Mouse (Mus musculus) megakaryocyte, adult 5-6 weeks (primary cell): ENCODE results near the gene Igfbp2. TPM values are rescaled to one million over a fixed set of nuclear protein-coding genes. Genes with fewer than 3 reads are reported as not detected.

Experiments used
- ATAC-seq: 2 replicates; pipeline ENCODE4 v1.8.0; 2016; ENCODE audit warnings: mild to moderate bottlenecking, inconsistent platforms; ENCODE audit not compliant: poor library complexity, severe bottlenecking
- total RNA-seq, 2 experiments: library from RNA; stranded (forward) in 1 of 2; stranded (reverse) in 1 of 2; fragments of 153-499, 151-499 nt in 1 of 2; fragments of 221-1000, 200-1000 nt in 1 of 2; gene quantifications; 2 replicates each; pipeline versions ENCODE4 v1.2.3 to v1.2.4; 2015 to 2017

Gene Igfbp2
- total RNA-seq, 2 experiments from 2014 or later = not detected

DNA sequence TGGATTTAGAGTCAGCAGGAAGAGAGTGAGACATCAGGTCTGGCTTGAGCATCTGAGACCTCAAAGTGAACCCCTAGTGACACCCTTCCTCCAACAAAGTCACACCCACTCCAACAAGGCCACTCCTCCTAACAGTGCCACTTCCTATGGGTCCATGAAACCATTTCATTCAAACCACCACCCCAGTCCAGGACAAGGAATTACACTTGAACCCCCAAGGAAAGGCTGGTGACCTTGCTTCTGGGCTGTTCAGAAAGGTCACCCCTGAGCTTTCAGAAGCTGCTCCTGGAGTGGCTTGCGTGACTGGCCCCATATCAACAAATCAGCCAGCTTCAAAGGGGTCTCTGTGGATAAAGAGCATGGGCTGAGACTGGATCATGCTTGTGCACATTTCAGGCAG is 29.5 kb downstream of the Igfbp2 start:
- ATAC-seq = no peak

- peak; percentile 38; the same call in 1 of the 2 replicates for ATAC-seq
Measured at GRCm38 (mm10) chr1:72854337-72855237, 30.3 kb downstream of the Igfbp2 start.

DNA sequence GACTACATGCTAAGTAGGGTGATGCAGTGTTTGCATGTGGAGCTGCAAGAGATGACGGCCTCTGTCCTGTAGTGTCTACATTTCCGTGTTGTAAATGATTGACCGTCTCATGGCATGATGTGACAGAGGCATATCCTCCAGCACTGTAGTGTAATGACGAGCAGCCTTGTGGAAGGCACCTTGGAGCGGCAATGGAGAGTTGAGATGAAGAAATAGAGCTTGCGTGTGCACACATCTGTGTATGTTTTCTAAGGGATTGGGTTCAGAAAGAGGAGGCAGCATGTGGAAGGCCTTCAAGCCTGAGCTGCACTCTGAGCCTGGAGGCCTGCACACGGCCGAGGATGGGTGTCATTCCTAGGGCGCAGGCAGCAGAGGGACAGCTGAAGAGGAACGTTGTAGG is 31.4 kb downstream of the Igfbp2 start:
- ATAC-seq = no peak

GRCm38 (mm10) chr1:72856209-72856909 is 32.1 kb downstream of the Igfbp2 start:
- no peak for ATAC-seq

DNA sequence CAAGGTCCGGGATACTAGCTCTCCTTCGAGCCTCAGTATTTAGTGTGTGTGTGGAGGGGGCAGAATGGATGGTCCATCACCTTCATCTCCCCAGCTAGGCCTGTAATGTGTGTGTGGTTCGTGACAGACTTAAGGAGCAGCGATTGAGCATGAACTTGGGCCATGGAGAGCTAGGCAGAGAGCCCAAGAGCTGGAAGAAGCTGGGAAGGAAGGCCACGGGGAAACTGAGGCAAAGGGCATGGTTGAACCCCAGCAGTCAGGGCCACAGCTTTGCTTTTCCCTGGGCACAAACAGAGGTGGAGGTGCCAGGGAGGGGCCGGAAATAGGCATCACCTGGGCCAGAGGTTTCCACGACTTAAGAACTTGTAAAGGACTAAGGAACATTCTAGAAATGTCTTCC is 32.8 kb downstream of the Igfbp2 start:
- no peak for ATAC-seq

- ATAC-seq = no peak
Measured at GRCm38 (mm10) chr1:72857631-72858030, 33.3 kb downstream of the Igfbp2 start.

- ATAC-seq = no peak
Measured at GRCm38 (mm10) chr1:72858286-72858685, 34.0 kb downstream of the Igfbp2 start.

DNA sequence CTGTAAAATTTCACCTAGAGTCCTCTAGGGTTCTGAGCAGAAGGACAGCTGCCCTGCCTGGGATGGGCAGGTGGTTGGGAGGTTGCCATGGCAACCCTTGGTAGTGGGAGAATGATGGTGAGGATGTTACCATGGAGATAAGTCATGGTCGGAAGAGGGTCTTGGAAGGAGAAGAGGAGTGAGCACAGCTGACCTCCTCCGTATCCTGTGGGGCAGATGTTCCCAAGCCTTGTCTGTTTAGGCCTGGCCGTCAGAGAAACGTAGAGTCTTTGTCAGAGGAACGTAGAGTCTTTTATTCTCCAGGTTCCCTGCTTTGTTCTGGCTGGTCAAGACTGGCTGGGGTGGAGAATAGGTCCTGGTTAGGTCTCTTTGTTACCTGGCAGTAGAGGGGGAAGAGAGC is 34.6 kb downstream of the Igfbp2 start:
- no peak for ATAC-seq

DNA sequence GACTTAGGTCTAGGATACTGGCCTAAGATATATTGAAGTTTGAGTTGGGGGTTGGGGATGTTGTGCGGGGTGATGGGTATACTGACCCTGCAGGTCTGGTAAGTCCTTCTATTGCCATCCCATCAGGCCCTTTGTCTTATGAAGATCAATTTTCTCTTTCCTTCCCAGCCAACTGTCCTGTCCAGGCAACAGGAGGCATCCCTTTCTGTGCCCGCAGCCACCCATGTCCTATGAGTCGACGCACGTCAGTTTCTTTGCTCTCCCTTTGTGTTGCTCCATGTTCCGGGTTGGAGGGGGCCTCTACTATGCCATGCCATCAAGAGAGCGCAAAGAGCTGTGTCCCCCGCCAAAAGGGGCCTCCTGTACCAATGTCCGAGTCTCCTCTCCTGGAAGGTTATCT is 35.7 kb downstream of the Igfbp2 start:
- no peak for ATAC-seq

DNA sequence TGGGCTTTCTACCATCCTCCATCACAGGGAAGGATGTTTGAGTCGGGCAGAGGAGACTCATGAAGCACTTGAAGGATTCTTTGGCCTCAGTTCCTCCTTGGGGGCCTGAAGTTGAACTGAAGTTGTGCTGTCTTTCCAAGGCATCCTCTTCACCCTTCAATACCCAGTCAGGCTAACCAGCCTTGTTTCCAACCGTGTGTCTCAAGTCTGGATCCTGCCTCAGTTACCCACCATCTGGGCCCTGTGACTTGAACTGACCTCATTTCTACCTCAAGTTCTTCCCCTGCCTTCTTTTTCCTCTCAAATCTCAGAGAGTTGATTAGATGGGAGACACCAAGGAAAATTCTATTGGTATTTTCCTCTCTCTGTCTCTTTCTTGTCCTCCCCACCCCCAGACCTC is 36.2 kb downstream of the Igfbp2 start:
- no peak for ATAC-seq

DNA sequence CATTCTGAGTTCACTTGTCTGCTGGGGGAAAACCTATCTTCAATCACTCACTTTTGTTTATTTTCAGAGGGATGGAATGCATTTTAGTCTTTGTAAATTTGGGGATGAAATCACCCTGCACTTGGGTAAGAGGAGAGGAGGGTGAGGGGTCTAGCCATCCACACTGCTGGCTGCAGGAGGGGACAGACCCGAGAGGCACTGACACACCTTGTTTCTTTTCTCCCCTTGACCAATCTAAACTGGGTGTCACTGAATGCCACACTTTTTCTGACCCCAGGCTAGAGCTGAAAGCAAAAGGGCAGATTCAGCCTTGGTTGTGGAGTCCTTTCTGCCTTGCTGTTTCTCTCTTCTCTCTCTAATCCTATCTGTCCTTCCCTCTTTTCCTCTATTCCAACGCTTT is 37.4 kb downstream of the Igfbp2 start:
- no peak for ATAC-seq

- no peak for ATAC-seq
Measured at GRCm38 (mm10) chr1:72862248-72862647, 37.9 kb downstream of the Igfbp2 start.

DNA sequence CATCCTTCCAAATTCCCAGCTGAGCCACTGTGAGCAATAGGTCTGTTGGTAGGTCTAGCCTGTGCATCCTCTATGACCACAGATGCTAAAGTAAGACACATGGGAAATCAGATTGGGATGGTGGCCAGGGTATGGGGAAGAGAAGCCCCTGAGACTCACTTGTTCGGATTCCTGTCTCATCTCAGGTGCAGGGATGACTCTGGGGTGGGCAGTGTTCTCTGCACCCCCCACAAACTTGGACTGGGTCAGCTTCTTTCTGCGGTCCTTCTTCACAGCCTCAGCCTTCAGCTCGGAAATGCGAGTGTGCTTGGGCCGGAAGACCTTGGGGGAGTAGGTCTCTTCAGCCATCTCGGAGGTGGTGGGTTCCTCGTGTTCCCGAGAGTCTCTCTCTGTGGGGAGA is 39.4 kb downstream of the Igfbp2 start:
- no peak for ATAC-seq

DNA sequence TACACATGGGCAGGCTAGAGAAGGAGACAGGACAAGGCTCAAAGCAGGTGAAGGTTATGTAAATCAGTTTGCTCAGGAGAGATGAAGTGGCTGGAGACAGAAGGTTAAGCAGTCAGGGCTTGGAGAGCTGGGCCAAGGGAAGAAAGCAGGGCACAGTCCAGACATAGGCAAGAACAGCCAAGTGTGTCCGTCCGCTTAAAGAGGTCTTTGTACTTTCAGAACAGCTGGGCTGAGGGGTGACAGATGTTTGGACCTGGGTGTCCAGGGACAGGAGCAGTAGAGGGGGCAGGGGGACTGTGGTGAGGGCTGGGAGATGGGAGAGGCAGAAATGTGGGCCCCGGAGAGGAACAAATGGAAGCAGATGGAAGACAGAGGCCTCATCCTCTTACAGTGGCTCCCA is 40.0 kb downstream of the Igfbp2 start:
- ATAC-seq = no peak

DNA sequence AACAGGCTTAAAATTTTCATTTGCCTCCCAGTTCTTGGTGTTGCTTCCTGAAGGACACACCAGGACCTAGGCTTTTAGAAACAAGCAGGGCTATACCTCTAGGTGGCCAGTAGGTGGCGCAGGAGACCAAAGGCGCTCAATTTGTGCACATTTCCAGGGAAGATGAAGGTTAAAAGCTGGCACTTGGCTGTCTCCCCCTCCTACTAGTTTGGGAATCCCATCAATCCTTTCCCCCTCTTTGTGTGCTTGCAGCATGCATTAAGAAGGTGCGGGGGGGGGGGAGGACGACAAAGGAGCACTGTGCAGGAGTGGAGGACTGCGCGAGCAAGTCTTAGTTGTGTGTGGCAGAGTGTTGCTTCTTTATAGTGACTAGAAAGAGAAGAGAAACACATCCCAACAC is 41.6 kb downstream of the Igfbp2 start:
- peak; percentile 62; the same call in 1 of the 2 replicates for ATAC-seq

- ATAC-seq = no peak
Measured at GRCm38 (mm10) chr1:72866417-72866816, 42.1 kb downstream of the Igfbp2 start.

GRCm38 (mm10) chr1:72867346-72867745 is 43.0 kb downstream of the Igfbp2 start:
- ATAC-seq = no peak

DNA sequence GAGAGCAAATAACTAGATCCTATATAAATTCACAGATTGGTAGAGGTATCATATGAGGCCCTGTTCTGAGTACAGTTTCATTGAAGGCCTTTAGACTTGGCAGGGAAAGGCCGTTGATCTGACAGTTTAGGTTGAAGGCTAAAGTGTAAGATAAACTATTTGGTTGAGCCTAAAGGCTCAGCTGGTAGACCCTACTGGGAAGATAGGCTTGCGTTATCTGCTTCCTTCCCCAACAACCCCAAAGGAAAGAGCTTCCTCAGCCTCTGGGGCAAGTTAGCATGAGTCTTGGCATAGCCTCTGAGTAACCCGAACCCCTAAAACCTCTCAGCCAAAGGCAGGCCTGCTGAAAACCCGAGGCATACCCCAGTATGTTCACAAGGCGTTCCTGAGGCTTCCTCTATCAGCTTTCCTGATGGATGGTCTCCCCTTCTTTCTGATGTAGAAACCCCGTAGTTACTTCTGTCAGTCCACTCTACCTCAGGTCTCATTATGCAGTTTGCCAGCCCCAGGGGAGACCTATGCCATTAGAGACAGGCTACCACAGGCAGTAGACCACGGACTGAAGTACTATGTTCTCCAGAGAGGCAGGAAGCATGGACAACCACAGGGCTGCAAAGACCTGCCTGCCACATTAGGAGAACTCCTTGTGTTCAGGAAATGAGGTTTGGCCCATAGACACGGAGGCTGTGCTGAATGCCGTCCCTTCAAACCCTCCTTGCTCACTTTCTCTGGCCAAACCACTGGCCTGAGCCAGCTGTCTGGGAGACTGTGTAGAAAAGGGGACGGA is 44.3 kb downstream of the Igfbp2 start:
- ATAC-seq = no peak

DNA sequence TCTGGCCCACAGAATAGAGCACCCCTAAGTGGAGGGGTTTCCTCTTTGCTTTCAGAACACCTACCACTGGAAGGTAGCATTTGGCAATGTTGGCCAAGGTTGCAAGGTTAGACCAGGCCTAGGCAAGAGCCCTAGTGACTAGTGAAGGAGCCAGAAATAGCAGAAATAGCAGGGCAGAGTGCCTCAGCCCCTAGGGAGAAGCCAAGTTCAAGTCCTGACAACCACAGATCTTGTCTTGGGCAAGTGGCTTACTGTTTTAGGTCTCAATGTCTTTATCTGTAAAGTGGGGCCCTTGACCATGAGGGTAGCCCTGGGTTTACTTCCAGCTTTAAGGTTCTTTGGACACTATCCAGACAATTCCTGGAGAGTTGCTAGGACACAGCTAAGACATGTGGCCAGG is 45.0 kb downstream of the Igfbp2 start:
- ATAC-seq = no peak

DNA sequence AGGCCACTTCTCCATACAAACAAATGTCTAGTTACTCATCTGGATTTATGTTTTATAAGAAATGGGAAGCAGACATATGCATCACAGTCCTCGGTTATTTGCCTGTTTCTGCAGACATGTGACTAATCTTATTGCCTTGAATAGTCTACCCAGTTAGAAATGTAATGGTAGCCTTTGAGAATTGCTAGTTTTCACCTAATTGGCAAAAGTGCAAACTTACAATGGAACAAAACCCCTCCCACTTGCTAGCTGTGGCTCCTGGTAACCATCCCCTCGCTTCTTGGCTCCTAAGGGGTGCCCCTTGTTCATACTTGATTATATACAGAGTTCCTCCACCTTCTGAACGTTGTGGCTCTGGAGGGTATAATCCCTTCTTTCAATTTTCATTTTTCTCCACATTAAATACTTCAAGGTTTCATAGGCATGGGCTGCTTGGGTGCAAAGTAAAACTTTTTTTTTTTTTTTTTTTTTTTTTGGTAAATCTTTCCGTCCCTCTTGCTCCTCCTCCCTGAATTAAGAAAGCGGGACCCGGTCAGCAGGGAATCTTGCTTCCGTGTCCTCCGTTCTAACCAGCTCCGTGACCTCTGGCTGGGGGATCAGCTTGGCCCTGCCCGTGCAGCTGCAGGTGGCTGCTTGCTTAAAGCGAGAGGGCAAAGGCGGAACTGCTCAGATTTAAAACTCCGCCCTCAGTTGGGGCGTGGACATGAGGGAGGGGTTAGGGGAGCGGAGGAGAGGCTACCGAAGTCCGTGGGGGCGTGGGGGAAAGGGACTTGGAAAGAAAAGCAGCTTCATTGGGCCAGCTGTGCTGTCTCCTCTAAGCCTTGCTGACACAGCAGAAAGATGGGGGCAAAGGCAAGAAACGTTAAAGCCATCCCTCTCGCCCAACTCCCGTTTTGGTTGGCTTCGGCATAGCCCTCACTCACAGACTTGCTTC is 45.6 kb downstream of the Igfbp2 start:
- peak; percentile 76 for ATAC-seq
